26 mouse cellular contexts compared by ENCODE assay signal in genomic region chr5:14539346-14539745, GRCm38 (mm10). TPM values are rescaled to one million over a fixed set of nuclear protein-coding genes. Genes with fewer than 3 reads are reported as not detected.
DNase-seq lines count a peak whose midpoint lies in the region; ATAC-seq lines count a peak whose summit lies in the region.
"Had no signal": no experiment of that assay in that cellular context is flagged by ENCODE, and none has a peak within 500 bp of the region (broad histone marks: within the 10 kb centered on the region; RNA-seq: fewer than 3 reads in every experiment).

No protein-coding gene starts in this region.

- no peak overlapping the region for H3K4me3 ChIP-seq in forebrain, embryonic 16.5 days (replicated peaks; ENCODE audit: low read length)
- H3K4me3 ChIP-seq: embryonic facial prominence, embryonic 10.5 days; embryonic facial prominence, embryonic 15.5 days; forebrain, embryonic 12.5 days; heart, embryonic 15.5 days; layer of hippocampus, adult 2 months; left cerebral cortex, adult 2 months; limb, embryonic 13.5 days; lung, embryonic 15.5 days; megakaryocyte, embryonic 14.5 days; midbrain, embryonic 12.5 days; neural tube, embryonic 13.5 days had no signal

- DNase-seq in frontal cortex, adult 2 months (ENCODE audit: extremely low spot score in 1 of 2, low spot score in 1 of 2): no peak
- peak; percentile 42 for DNase-seq in cerebellum, adult 11 months
- DNase-seq in cerebellum, adult 9-10 months: peak; percentile 78
- peak; percentile 61 to 62 for DNase-seq in cerebellum, postnatal 36 days
- DNase-seq in frontal cortex, postnatal 25 days (ENCODE audit: low spot score in 2 of 2): no peak
- DNase-seq: adrenal gland, postnatal 14 days; heart, postnatal 36 days; kidney, adult 11 months; kidney, postnatal 36 days; lung, postnatal 36 days; thymus, postnatal 4 days had no signal

- ATAC-seq in frontal cortex, adult (ENCODE audit: low TSS enrichment): 0 out of 2 replicates have a peak, but pooled peaks have one; percentile 29
- no peak for ATAC-seq in forebrain, embryonic 16.5 days

- H3K9ac ChIP-seq in forebrain, embryonic 16.5 days (replicated peaks; ENCODE audit: low read depth, low read length): no peak overlapping the region
- H3K9ac ChIP-seq: embryonic facial prominence, embryonic 15.5 days; forebrain, embryonic 12.5 days; heart, embryonic 15.5 days; hindbrain, embryonic 14.5 days; limb, embryonic 13.5 days; lung, embryonic 15.5 days; midbrain, embryonic 12.5 days; neural tube, embryonic 13.5 days had no signal

- WGBS in forebrain, embryonic 16.5 days: 75% methylated on average over 6 of the region's 6 CpGs

- H3K4me2 ChIP-seq in forebrain, embryonic 16.5 days (ENCODE audit: low read length): no peak overlapping the region
- H3K4me2 ChIP-seq: embryonic facial prominence, embryonic 15.5 days; forebrain, embryonic 12.5 days; heart, embryonic 15.5 days; hindbrain, embryonic 14.5 days; limb, embryonic 13.5 days; liver, embryonic 11.5 days; lung, embryonic 15.5 days; midbrain, embryonic 12.5 days; neural tube, embryonic 13.5 days had no signal

- H3K4me1 ChIP-seq in forebrain, embryonic 16.5 days (replicated peaks; ENCODE audit: control insufficient read depth, insufficient read depth, low read length): no peaks in the 10 kb centered on the region
- H3K4me1 ChIP-seq: embryonic facial prominence, embryonic 10.5 days; embryonic facial prominence, embryonic 15.5 days; forebrain, embryonic 12.5 days; heart, embryonic 15.5 days; limb, embryonic 13.5 days; lung, embryonic 15.5 days; megakaryocyte, embryonic 14.5 days; midbrain, embryonic 12.5 days; neural tube, embryonic 13.5 days had no signal

- H3K27ac ChIP-seq in forebrain, embryonic 16.5 days (ENCODE audit: low read length): no peak overlapping the region
- H3K27ac ChIP-seq: embryonic facial prominence, embryonic 10.5 days; embryonic facial prominence, embryonic 15.5 days; forebrain, embryonic 12.5 days; heart, embryonic 15.5 days; hindbrain, embryonic 14.5 days; layer of hippocampus, adult 2 months; left cerebral cortex, adult 2 months; limb, embryonic 13.5 days; lung, embryonic 15.5 days; midbrain, embryonic 12.5 days; neural tube, embryonic 13.5 days had no signal

- H3K36me3 ChIP-seq in forebrain, embryonic 16.5 days (ENCODE audit: control insufficient read depth, insufficient read depth): 0 out of 2 replicates have a peak, but pooled peaks cover 2% of the 10 kb centered on the region
- H3K36me3 ChIP-seq: embryonic facial prominence, embryonic 10.5 days; embryonic facial prominence, embryonic 15.5 days; heart, embryonic 15.5 days; limb, embryonic 13.5 days; lung, embryonic 15.5 days had no signal

- H3K27me3 ChIP-seq in forebrain, embryonic 16.5 days (replicated peaks; ENCODE audit: control insufficient read depth, insufficient read depth, low read length): no peaks in the 10 kb centered on the region
- H3K27me3 ChIP-seq: embryonic facial prominence, embryonic 15.5 days; forebrain, embryonic 12.5 days; heart, embryonic 15.5 days; limb, embryonic 13.5 days; lung, embryonic 15.5 days; megakaryocyte, embryonic 14.5 days; midbrain, embryonic 12.5 days; neural tube, embryonic 13.5 days had no signal

- no peaks in the 10 kb centered on the region for H3K9me3 ChIP-seq in forebrain, embryonic 16.5 days (ENCODE audit: control insufficient read depth, low read length)
- H3K9me3 ChIP-seq: embryonic facial prominence, embryonic 10.5 days; embryonic facial prominence, embryonic 15.5 days; forebrain, embryonic 12.5 days; heart, embryonic 15.5 days; limb, embryonic 13.5 days; lung, embryonic 15.5 days; midbrain, embryonic 12.5 days; neural tube, embryonic 13.5 days had no signal

RNA-seq across cellular contexts. Expression of gene Pclo, which starts 24.6 kb away (rescaled TPM):
- polyA plus RNA-seq in frontal cortex, adult 2 months (2012; rRNA removed): 54.8 and 65.2 TPM in 2 replicates
- polyA plus RNA-seq in forebrain, embryonic 16.5 days (2015; fragmentation: Nextera tagmentation; extraction: Ambion mirVana): 7.2 and 10.1 TPM in 2 replicates

Comparison
In these comparisons a context has a peak if more than half of its experiments do, and no peak if none do; other contexts are left out.
1. DNase-seq: peak in cerebellum, adult 11 months (single experiment), cerebellum, adult 9-10 months (single experiment) and cerebellum, postnatal 36 days (2 of 2); none in frontal cortex, adult 2 months (0 of 2) and frontal cortex, postnatal 25 days (0 of 2).